Mouse (Mus musculus) bone marrow, adult 2 months (tissue): Measurements from ENCODE around the gene Emp1.

ENCODE experiments used
- CTCF ChIP-seq: fragments of 200-500 bp; IDR thresholded peaks from 2 replicates; pipeline ENCODE4 v1.5.1; 2011; ENCODE audit warnings: low read length, control low read depth; ENCODE audit not compliant: control insufficient read depth, insufficient read depth
- POLR2A ChIP-seq: fragments of 200-500 bp; IDR thresholded peaks from 2 replicates; pipeline ENCODE4 v1.6.1; 2011; ENCODE audit warnings: low read depth, mild to moderate bottlenecking, control low read depth, low read length, borderline replicate concordance; ENCODE audit not compliant: control insufficient read depth

- TF ChIP-seq CTCF (no peak), POLR2A (no peak)
These were observed 39.6 kb upstream of the Emp1 start for GRCm38 (mm10) chr6:135322749-135323148.
